Mouse (Mus musculus): ENCODE results near the gene Fam129b. TPM values are rescaled to one million over a fixed set of nuclear protein-coding genes. Genes with fewer than 3 reads are reported as not detected.
"Not testable (repeated sequence)": the region's sequence is repeated elsewhere in the genome, so short reads cannot be mapped to it uniquely, and the experiment has no call there.

The Fam129b gene
- total and polyA plus RNA-seq, 3 experiments: 0.53 to 20.7 (median 1.5) TPM

- H3K4me1 ChIP-seq (ENCODE audit: insufficient read depth, low read depth, low read length): peaks cover 26% of the 10 kb centered on the region
- H3K27me3 ChIP-seq (ENCODE audit: insufficient read depth, low read length): peaks cover 19% of the 10 kb centered on the region
- no peak for TF ChIP-seq TAL1 (conservative IDR thresholded peaks at IDR 0.05; ENCODE audit: low read depth, low read length)
- TF ChIP-seq GATA1 (IDR thresholded peaks at IDR 0.05; ENCODE audit: borderline replicate concordance, low read length): no peak
- TF ChIP-seq CTCF (IDR thresholded peaks at IDR 0.05; ENCODE audit: low read depth, low read length): no peak
- TF ChIP-seq POLR2AphosphoS5 (IDR thresholded peaks at IDR 0.05; ENCODE audit: insufficient replicate concordance, low read depth, low read length): no peak
- no peak for TF ChIP-seq GATA2 (IDR thresholded peaks at IDR 0.05; ENCODE audit: borderline replicate concordance, low read depth, low read length)
- peaks cover 3% of the 10 kb centered on the region for H3K36me3 ChIP-seq (replicated peaks)
- DNase-seq (ENCODE audit: low spot score) (no peak), ATAC-seq (ENCODE audit: extremely low read depth, insufficient number of reproducible peaks, low FRiP score, poor library complexity, severe bottlenecking) (no peak)
- H3K4me3 ChIP-seq (ENCODE audit: low read depth, low read length): peak overlapping the region; percentile 85; the same call in 1 of the 2 replicates
- no peaks in the 10 kb centered on the region for H3K9me3 ChIP-seq (replicated peaks)
Measured at GRCm38 (mm10) chr2:32847468-32847821, 28.5 kb upstream of the Fam129b start.

- DNase-seq (ENCODE audit: low spot score) (no peak), ATAC-seq (ENCODE audit: extremely low read depth, insufficient number of reproducible peaks, low FRiP score, poor library complexity, severe bottlenecking) (no peak)
- H3K36me3 ChIP-seq (replicated peaks): no peaks in the 10 kb centered on the region
- peaks cover 20% of the 10 kb centered on the region for H3K4me1 ChIP-seq (ENCODE audit: insufficient read depth, low read depth, low read length)
- no peak overlapping the region for H3K4me3 ChIP-seq (ENCODE audit: low read depth, low read length)
- TF ChIP-seq GATA1 (IDR thresholded peaks at IDR 0.05; ENCODE audit: borderline replicate concordance, low read length): no peak
- no peak for TF ChIP-seq GATA2 (IDR thresholded peaks at IDR 0.05; ENCODE audit: borderline replicate concordance, low read depth, low read length)
- no peak for TF ChIP-seq POLR2AphosphoS5 (IDR thresholded peaks at IDR 0.05; ENCODE audit: insufficient replicate concordance, low read depth, low read length)
- TF ChIP-seq CTCF (IDR thresholded peaks at IDR 0.05; ENCODE audit: low read depth, low read length): no peak
- no peak for TF ChIP-seq TAL1 (conservative IDR thresholded peaks at IDR 0.05; ENCODE audit: low read depth, low read length)
- H3K27me3 ChIP-seq (ENCODE audit: insufficient read depth, low read length): peaks cover 32% of the 10 kb centered on the region
- H3K9me3 ChIP-seq (replicated peaks): no peaks in the 10 kb centered on the region
Measured at GRCm38 (mm10) chr2:32852156-32852555, 23.8 kb upstream of the Fam129b start.

GRCm38 (mm10) chr2:32853716-32854115, 22.2 kb upstream of the Fam129b start:
- not testable (repeated sequence) for H3K9me3 ChIP-seq (replicated peaks); H3K36me3 ChIP-seq (replicated peaks); DNase-seq (ENCODE audit: low spot score); H3K4me3 ChIP-seq (ENCODE audit: low read depth, low read length); ATAC-seq (ENCODE audit: extremely low read depth, insufficient number of reproducible peaks, low FRiP score, poor library complexity, severe bottlenecking)
- Histone ChIP-seq H3K4me1 (ENCODE audit: insufficient read depth, low read depth, low read length) (peaks cover 15% of the 10 kb centered on the region), H3K27me3 (ENCODE audit: insufficient read depth, low read length) (peaks cover 32% of the 10 kb centered on the region)

GRCm38 (mm10) chr2:32854206-32854605, 21.7 kb upstream of the Fam129b start:
- DNase-seq (ENCODE audit: low spot score): peak; percentile 72
- TF ChIP-seq CTCF (IDR thresholded peaks at IDR 0.05; ENCODE audit: low read depth, low read length): peak; percentile 84
- TF ChIP-seq TAL1 (conservative IDR thresholded peaks at IDR 0.05; ENCODE audit: low read depth, low read length): no peak
- Histone ChIP-seq H3K27me3 (ENCODE audit: insufficient read depth, low read length) (peaks cover 34% of the 10 kb centered on the region), H3K4me3 (ENCODE audit: low read depth, low read length) (no peak overlapping the region), H3K4me1 (ENCODE audit: insufficient read depth, low read depth, low read length) (peaks cover 15% of the 10 kb centered on the region), H3K36me3 (replicated peaks) (no peaks in the 10 kb centered on the region), H3K9me3 (replicated peaks) (no peaks in the 10 kb centered on the region)
- peak; percentile 34; the same call in 1 of the 2 replicates for ATAC-seq (ENCODE audit: extremely low read depth, insufficient number of reproducible peaks, low FRiP score, poor library complexity, severe bottlenecking)

DNA sequence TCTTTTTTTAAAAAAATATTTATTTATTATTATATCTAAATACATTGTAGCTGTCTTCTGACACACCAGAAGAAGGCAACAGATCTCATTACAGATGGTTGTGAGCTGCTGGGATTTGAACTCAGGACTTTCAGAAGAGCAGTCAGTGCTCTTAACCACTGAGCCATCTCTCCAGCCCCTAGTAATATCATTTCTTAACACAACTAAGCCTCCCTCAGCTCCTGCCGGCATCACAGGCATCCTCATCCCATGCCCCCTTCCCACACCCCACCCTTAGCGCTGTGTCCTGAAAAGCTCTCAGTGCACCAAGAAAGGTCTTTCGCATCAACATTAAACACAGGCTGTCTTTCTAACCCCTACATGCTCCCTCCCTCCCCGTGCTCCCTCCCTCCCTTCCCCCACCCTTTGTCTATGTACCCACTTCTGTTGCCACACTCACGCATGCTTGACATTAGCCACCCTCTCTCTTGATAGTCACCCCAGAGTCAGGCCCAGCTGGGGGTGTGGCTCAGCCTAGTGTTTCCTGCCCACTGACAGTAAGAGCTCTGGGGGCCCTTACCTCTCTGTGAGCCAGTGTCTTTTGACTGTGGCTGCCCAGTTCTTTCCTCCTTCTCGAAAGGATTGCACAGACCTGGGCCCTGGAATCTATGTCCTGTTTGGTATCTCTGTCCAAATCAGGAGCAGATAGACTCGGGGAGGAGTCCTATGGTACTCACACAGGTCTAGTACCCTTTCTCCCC, 20.7 kb upstream of the Fam129b start:
- Histone ChIP-seq H3K9me3 (replicated peaks) (no peaks in the 10 kb centered on the region), H3K4me1 (ENCODE audit: insufficient read depth, low read depth, low read length) (peaks cover 15% of the 10 kb centered on the region), H3K36me3 (replicated peaks) (no peaks in the 10 kb centered on the region), H3K27me3 (ENCODE audit: insufficient read depth, low read length) (peaks cover 38% of the 10 kb centered on the region), H3K4me3 (ENCODE audit: low read depth, low read length) (no peak overlapping the region)
- TF ChIP-seq GATA1 (IDR thresholded peaks at IDR 0.05; ENCODE audit: borderline replicate concordance, low read length) (no peak), POLR2AphosphoS5 (IDR thresholded peaks at IDR 0.05; ENCODE audit: insufficient replicate concordance, low read depth, low read length) (no peak), GATA2 (IDR thresholded peaks at IDR 0.05; ENCODE audit: borderline replicate concordance, low read depth, low read length) (no peak), CTCF (IDR thresholded peaks at IDR 0.05; ENCODE audit: low read depth, low read length) (no peak), TAL1 (conservative IDR thresholded peaks at IDR 0.05; ENCODE audit: low read depth, low read length) (no peak)
- ATAC-seq (ENCODE audit: extremely low read depth, insufficient number of reproducible peaks, low FRiP score, poor library complexity, severe bottlenecking) (no peak), DNase-seq (ENCODE audit: low spot score) (no peak)

DNA sequence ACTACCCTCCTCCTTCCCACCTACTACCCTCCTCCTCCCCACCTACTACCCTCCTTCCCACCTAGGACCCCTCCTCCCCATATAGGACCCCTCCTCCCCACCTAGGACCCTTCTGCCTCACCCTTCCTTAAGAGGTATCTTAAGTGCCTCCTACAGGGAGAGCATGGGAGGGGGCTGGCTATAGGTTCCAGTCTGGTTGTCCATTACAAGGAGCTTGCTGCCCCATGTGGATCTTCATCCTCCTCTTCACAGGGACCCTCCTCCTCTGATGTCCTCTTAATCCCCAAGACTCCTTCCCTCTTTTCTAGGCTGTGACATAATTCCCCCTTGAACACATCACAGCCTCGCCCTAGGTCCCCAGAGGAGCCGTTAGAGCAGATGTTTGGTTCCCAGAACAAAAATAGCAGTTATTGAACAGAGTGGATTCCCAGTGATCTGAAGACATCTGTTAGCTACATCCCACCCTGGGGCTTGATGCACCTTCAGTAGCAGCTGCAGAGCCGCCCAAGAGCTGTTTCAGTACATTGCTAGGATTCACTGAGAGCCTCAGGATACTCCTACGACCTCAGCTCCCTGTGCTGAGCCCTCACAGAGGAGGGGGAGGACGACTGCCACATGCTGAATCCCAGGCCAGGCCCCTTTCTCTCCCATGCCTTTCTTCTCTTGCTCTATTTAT, 20.0 kb upstream of the Fam129b start:
- Histone ChIP-seq H3K36me3 (replicated peaks) (no peaks in the 10 kb centered on the region), H3K9me3 (replicated peaks) (no peaks in the 10 kb centered on the region), H3K27me3 (ENCODE audit: insufficient read depth, low read length) (peaks cover 43% of the 10 kb centered on the region), H3K4me1 (ENCODE audit: insufficient read depth, low read depth, low read length) (peaks cover 15% of the 10 kb centered on the region), H3K4me3 (ENCODE audit: low read depth, low read length) (no peak overlapping the region)
- DNase-seq (ENCODE audit: low spot score) (no peak), ATAC-seq (ENCODE audit: extremely low read depth, insufficient number of reproducible peaks, low FRiP score, poor library complexity, severe bottlenecking) (no peak)
- TF ChIP-seq POLR2AphosphoS5 (IDR thresholded peaks at IDR 0.05; ENCODE audit: insufficient replicate concordance, low read depth, low read length): no peak
- TF ChIP-seq GATA2 (IDR thresholded peaks at IDR 0.05; ENCODE audit: borderline replicate concordance, low read depth, low read length): no peak
- no peak for TF ChIP-seq TAL1 (conservative IDR thresholded peaks at IDR 0.05; ENCODE audit: low read depth, low read length)
- no peak for TF ChIP-seq GATA1 (IDR thresholded peaks at IDR 0.05; ENCODE audit: borderline replicate concordance, low read length)
- no peak for TF ChIP-seq CTCF (IDR thresholded peaks at IDR 0.05; ENCODE audit: low read depth, low read length)

Measured in G1E (cell line).